Mouse (Mus musculus) limb, embryonic 15.5 days (tissue): ENCODE measurements at regions not wholly inside any gene's neighbourhood (a gene's known extent, or its start where the extent isn't known, plus 50 kb on each side); places are given as distances from the start of the nearest gene placed in this dataset.

ENCODE experiments used
- ATAC-seq: fragments of 200-750 bp; cut with Nextera tagmentation; 2 replicates; pipeline ENCODE4 v1.8.0; 2017; ENCODE audit warnings: low read depth, moderate TSS enrichment; ENCODE audit not compliant: insufficient number of reproducible peaks, low FRiP score, low TSS enrichment
- H3K27ac ChIP-seq: fragments of 300-500 bp; sonication (generic); 2 replicates; pipeline ENCODE4 v1.5.1; 2015; ENCODE audit warnings: moderate library complexity, mild to moderate bottlenecking, inconsistent platforms
- H3K27me3 ChIP-seq: fragments of 300-500 bp; sonication (generic); 2 replicates; pipeline ENCODE4 v1.6.1; 2015; ENCODE audit warnings: inconsistent platforms
- H3K36me3 ChIP-seq: fragments of 300-500 bp; sonication (generic); 2 replicates; pipeline ENCODE4 v1.6.1; 2015; ENCODE audit warnings: inconsistent platforms
- H3K4me1 ChIP-seq: fragments of 300-500 bp; sonication (generic); 2 replicates; pipeline ENCODE4 v1.6.1; 2015; ENCODE audit warnings: inconsistent platforms
- H3K4me2 ChIP-seq: fragments of 300-500 bp; sonication (generic); 2 replicates; pipeline ENCODE4 v1.6.1; 2015; ENCODE audit warnings: mild to moderate bottlenecking, inconsistent platforms
- H3K4me3 ChIP-seq: fragments of 300-500 bp; sonication (generic); 2 replicates; pipeline ENCODE4 v1.5.1; 2015; ENCODE audit warnings: mild to moderate bottlenecking, inconsistent platforms
- H3K9ac ChIP-seq: fragments of 300-500 bp; sonication (generic); 2 replicates; pipeline ENCODE4 v1.6.1; 2015; ENCODE audit warnings: inconsistent platforms
- H3K9me3 ChIP-seq: fragments of 300-500 bp; sonication (generic); 2 replicates; pipeline ENCODE4 v1.6.1; 2016; ENCODE audit warnings: inconsistent platforms
- WGBS: fragments of 180-500 bp; shearing (Covaris S2); methylation state at CpG from one replicate; pipeline ENCODE4 v1.1.7; 2015; 5-methylcytosine and 5-hydroxymethylcytosine counted together

- 68% methylated on average over 2 of the region's 2 CpGs for WGBS
- H3K27me3 ChIP-seq = no peaks in the 10 kb centered on the region
- no peak overlapping the region for H3K4me3 ChIP-seq
Observed at GRCm38 (mm10) chr15:38589010-38589409, 1163.7 kb downstream of the 4930447A16Rik start.

GRCm38 (mm10) chr15:38589675-38590074 is 1164.3 kb downstream of the 4930447A16Rik start:
- 89% methylated on average over 5 of the region's 5 CpGs for WGBS
- no peaks in the 10 kb centered on the region for H3K27me3 ChIP-seq
- H3K4me1 ChIP-seq = peaks cover 3% of the 10 kb centered on the region; the same call in 1 of the 2 replicates
- H3K4me3 ChIP-seq = no peak overlapping the region
- H3K36me3 ChIP-seq = no peaks in the 10 kb centered on the region
- H3K9me3 ChIP-seq = no peaks in the 10 kb centered on the region
- no peak for ATAC-seq
- H3K4me2 ChIP-seq = no peak overlapping the region
- H3K9ac ChIP-seq = no peak overlapping the region
- H3K27ac ChIP-seq = no peak overlapping the region

More at GRCm38 (mm10) chr15:38589010-38589409, 1163.7 kb downstream of the 4930447A16Rik start:
- no peaks in the 10 kb centered on the region for H3K36me3 ChIP-seq
- H3K27ac ChIP-seq = no peak overlapping the region
- H3K4me2 ChIP-seq = no peak overlapping the region
- H3K9me3 ChIP-seq = no peaks in the 10 kb centered on the region
- no peak overlapping the region for H3K9ac ChIP-seq
- ATAC-seq = no peak
- peaks cover under 1% of the 10 kb centered on the region; the same call in 1 of the 2 replicates for H3K4me1 ChIP-seq

GRCm38 (mm10) chr15:38594095-38594494 is 1168.7 kb downstream of the 4930447A16Rik start:
- H3K36me3 ChIP-seq = no peaks in the 10 kb centered on the region
- H3K9me3 ChIP-seq = no peaks in the 10 kb centered on the region
- H3K9ac ChIP-seq = no peak overlapping the region
- no peaks in the 10 kb centered on the region for H3K27me3 ChIP-seq
- no peak for ATAC-seq
- no peak overlapping the region for H3K27ac ChIP-seq
- 78% methylated on average over 11 of the region's 11 CpGs for WGBS
- H3K4me2 ChIP-seq = no peak overlapping the region
- H3K4me1 ChIP-seq = peaks cover 3% of the 10 kb centered on the region; the same call in 1 of the 2 replicates
- no peak overlapping the region for H3K4me3 ChIP-seq

GRCm38 (mm10) chr15:38594747-38595146 is 1169.4 kb downstream of the 4930447A16Rik start:
- no peak overlapping the region for H3K4me2 ChIP-seq
- no peak overlapping the region for H3K27ac ChIP-seq
- peaks cover 3% of the 10 kb centered on the region; the same call in 1 of the 2 replicates for H3K4me1 ChIP-seq
- ATAC-seq = no peak
- no peak overlapping the region for H3K9ac ChIP-seq
- whole genome bisulfite sequencing = 94% methylated on average over 2 of the region's 2 CpGs
- no peaks in the 10 kb centered on the region for H3K9me3 ChIP-seq
- H3K4me3 ChIP-seq = no peak overlapping the region
- H3K27me3 ChIP-seq = no peaks in the 10 kb centered on the region
- H3K36me3 ChIP-seq = no peaks in the 10 kb centered on the region

- 39% methylated on average over 4 of the region's 4 CpGs for WGBS
- peaks cover 3% of the 10 kb centered on the region; the same call in 1 of the 2 replicates for H3K4me1 ChIP-seq
Observed at GRCm38 (mm10) chr15:38595820-38596219, 1170.5 kb downstream of the 4930447A16Rik start.

GRCm38 (mm10) chr15:38597458-38597857 is 1172.1 kb downstream of the 4930447A16Rik start:
- H3K4me3 ChIP-seq = no peak overlapping the region
- H3K4me2 ChIP-seq = no peak overlapping the region
- 91% methylated on average over 3 of the region's 3 CpGs for WGBS
- H3K27ac ChIP-seq = no peak overlapping the region
- no peaks in the 10 kb centered on the region for H3K36me3 ChIP-seq
- no peak for ATAC-seq
- peaks cover 3% of the 10 kb centered on the region; the same call in 1 of the 2 replicates for H3K4me1 ChIP-seq
- no peaks in the 10 kb centered on the region for H3K27me3 ChIP-seq
- H3K9ac ChIP-seq = no peak overlapping the region
- no peaks in the 10 kb centered on the region for H3K9me3 ChIP-seq

More at GRCm38 (mm10) chr15:38595820-38596219, 1170.5 kb downstream of the 4930447A16Rik start:
- no peak overlapping the region for H3K9ac ChIP-seq
- ATAC-seq = no peak
- H3K4me2 ChIP-seq = no peak overlapping the region
- H3K27ac ChIP-seq = no peak overlapping the region
- no peaks in the 10 kb centered on the region for H3K27me3 ChIP-seq
- H3K9me3 ChIP-seq = no peaks in the 10 kb centered on the region
- no peaks in the 10 kb centered on the region for H3K36me3 ChIP-seq
- H3K4me3 ChIP-seq = no peak overlapping the region

GRCm38 (mm10) chr15:38601436-38601835 is 1176.1 kb downstream of the 4930447A16Rik start:
- no peak overlapping the region for H3K9ac ChIP-seq
- no peaks in the 10 kb centered on the region for H3K36me3 ChIP-seq
- WGBS = 69% methylated on average over 7 of the region's 7 CpGs

GRCm38 (mm10) chr15:38602187-38602870 is 1177.0 kb downstream of the 4930447A16Rik start:
- no peak for ATAC-seq
- 59% methylated on average over 12 of the region's 12 CpGs for WGBS
- no peak overlapping the region for H3K4me2 ChIP-seq
- H3K4me3 ChIP-seq = no peak overlapping the region
- H3K36me3 ChIP-seq = no peaks in the 10 kb centered on the region
- no peaks in the 10 kb centered on the region for H3K27me3 ChIP-seq
- H3K9me3 ChIP-seq = no peaks in the 10 kb centered on the region
- H3K9ac ChIP-seq = no peak overlapping the region
- H3K27ac ChIP-seq = no peak overlapping the region
- H3K4me1 ChIP-seq = no peaks in the 10 kb centered on the region

More at GRCm38 (mm10) chr15:38601436-38601835, 1176.1 kb downstream of the 4930447A16Rik start:
- Histone ChIP-seq H3K4me1 (no peaks in the 10 kb centered on the region), H3K4me2 (no peak overlapping the region), H3K27me3 (no peaks in the 10 kb centered on the region), H3K27ac (no peak overlapping the region), H3K9me3 (no peaks in the 10 kb centered on the region), H3K4me3 (no peak overlapping the region)
- no peak for ATAC-seq

- Histone ChIP-seq H3K9me3 (no peaks in the 10 kb centered on the region), H3K36me3 (no peaks in the 10 kb centered on the region), H3K4me1 (no peaks in the 10 kb centered on the region), H3K27me3 (no peaks in the 10 kb centered on the region), H3K9ac (no peak overlapping the region), H3K27ac (no peak overlapping the region), H3K4me2 (no peak overlapping the region), H3K4me3 (no peak overlapping the region)
- no peak for ATAC-seq
- 74% methylated on average over 5 of the region's 5 CpGs for WGBS
Observed at GRCm38 (mm10) chr15:38603918-38604317, 1178.6 kb downstream of the 4930447A16Rik start.

- no peaks in the 10 kb centered on the region for H3K27me3 ChIP-seq
- H3K9me3 ChIP-seq = no peaks in the 10 kb centered on the region
- H3K4me1 ChIP-seq = no peaks in the 10 kb centered on the region
- H3K27ac ChIP-seq = no peak overlapping the region
- H3K36me3 ChIP-seq = no peaks in the 10 kb centered on the region
- H3K4me2 ChIP-seq = no peak overlapping the region
- no peak overlapping the region for H3K4me3 ChIP-seq
- H3K9ac ChIP-seq = no peak overlapping the region
- no peak for ATAC-seq
- WGBS = 54% methylated on average over 2 of the region's 2 CpGs
Observed at GRCm38 (mm10) chr15:38607368-38607767, 1182.0 kb downstream of the 4930447A16Rik start.

GRCm38 (mm10) chr15:38608207-38608870 is 1183.0 kb downstream of the 4930447A16Rik start:
- no peak overlapping the region for H3K4me2 ChIP-seq
- H3K9ac ChIP-seq = no peak overlapping the region
- no peaks in the 10 kb centered on the region for H3K27me3 ChIP-seq
- no peaks in the 10 kb centered on the region for H3K4me1 ChIP-seq
- H3K9me3 ChIP-seq = no peaks in the 10 kb centered on the region
- H3K27ac ChIP-seq = no peak overlapping the region
- no peaks in the 10 kb centered on the region for H3K36me3 ChIP-seq
- WGBS = 66% methylated on average over 6 of the region's 6 CpGs
- H3K4me3 ChIP-seq = no peak overlapping the region
- no peak for ATAC-seq

- Histone ChIP-seq H3K27ac (no peak overlapping the region), H3K36me3 (no peaks in the 10 kb centered on the region), H3K27me3 (no peaks in the 10 kb centered on the region), H3K4me2 (no peak overlapping the region), H3K4me1 (no peaks in the 10 kb centered on the region), H3K9me3 (no peaks in the 10 kb centered on the region), H3K9ac (no peak overlapping the region), H3K4me3 (no peak overlapping the region)
- 87% methylated on average over 4 of the region's 4 CpGs for WGBS
- ATAC-seq = no peak
Observed at GRCm38 (mm10) chr15:38609522-38609921, 1184.2 kb downstream of the 4930447A16Rik start.
